Mouse (Mus musculus) lung, embryonic 16.5 days (tissue): Measurements from ENCODE around the gene B3gnt4. TPM values are rescaled to one million over a fixed set of nuclear protein-coding genes. Genes with fewer than 3 reads are reported as not detected.

Experiments used
- ATAC-seq: fragments of 200-750 bp; cut with Nextera tagmentation; 2 replicates; pipeline ENCODE4 v1.8.0; 2017; ENCODE audit warnings: low read depth, mild to moderate bottlenecking, moderate library complexity
- H3K27ac ChIP-seq: fragments of 300-500 bp; sonication (generic); 2 replicates; pipeline ENCODE4 v1.5.1; 2014; ENCODE audit warnings: mild to moderate bottlenecking, control low read depth, low read length
- H3K27me3 ChIP-seq: fragments of 300-500 bp; sonication (generic); 2 replicates; pipeline ENCODE4 v1.6.1; 2014; ENCODE audit warnings: low read depth, low read length, mixed read lengths; ENCODE audit not compliant: control insufficient read depth, insufficient read depth
- H3K36me3 ChIP-seq: fragments of 300-500 bp; sonication (generic); 2 replicates; pipeline ENCODE4 v1.6.1; 2014; ENCODE audit warnings: low read length; ENCODE audit not compliant: control insufficient read depth, insufficient read depth
- H3K4me1 ChIP-seq: fragments of 300-500 bp; sonication (generic); replicated peaks from 2 replicates; pipeline ENCODE4 v1.6.1; 2014; ENCODE audit warnings: low read length, mixed read lengths; ENCODE audit not compliant: control insufficient read depth, insufficient read depth
- H3K4me2 ChIP-seq: fragments of 300-500 bp; sonication (generic); 2 replicates; pipeline ENCODE4 v1.6.1; 2014; ENCODE audit warnings: low read depth, low read length, control low read depth
- H3K4me3 ChIP-seq: fragments of 300-500 bp; sonication (generic); 2 replicates; pipeline ENCODE4 v1.5.1; 2014; ENCODE audit warnings: mild to moderate bottlenecking, low read length, control low read depth
- H3K9ac ChIP-seq: fragments of 300-500 bp; sonication (generic); 2 replicates; pipeline ENCODE4 v1.6.1; 2014; ENCODE audit warnings: low read length, control low read depth
- H3K9me3 ChIP-seq: fragments of 300-500 bp; sonication (generic); 2 replicates; pipeline ENCODE4 v1.6.1; 2016; ENCODE audit warnings: low read length; ENCODE audit not compliant: control insufficient read depth
- WGBS: fragments of 180-500 bp; shearing (Covaris S2); extraction: QIAGEN DNeasy Blood & Tissue Kit; methylation state at CpG from one replicate; pipeline ENCODE4 v1.1.7; 2014; 5-methylcytosine and 5-hydroxymethylcytosine counted together
- polyA plus RNA-seq: library from polyadenylated mRNA; unstranded; fragments of >200 nt; fragmentation: Nextera tagmentation; extraction: Ambion mirVana; gene quantifications from 2 replicates; pipeline ENCODE4 v1.2.1, GENCODE M21; 2015

Gene B3gnt4
- polyA plus RNA-seq, 1 experiment from 2014 or later = 0.84 TPM

GRCm38 (mm10) chr5:123523692-123524392, 13.6 kb downstream of the B3gnt4 start, which contains the start of gene Diablo:
Gene Diablo (minus strand): TSS chr5:123524176.
- peak; percentile 99 for ATAC-seq
- Histone ChIP-seq H3K27me3 (no peaks in the 10 kb centered on the region), H3K4me2 (peak within 1 kb of the TSS; percentile 68), H3K4me3 (peak within 1 kb of the TSS; percentile 88), H3K4me1 (peaks cover 11% of the 10 kb centered on the region), H3K27ac (peak within 1 kb of the TSS; percentile 24; the same call in 1 of the 2 replicates), H3K36me3 (no peaks in the 10 kb centered on the region; the same call in 1 of the 2 replicates), H3K9me3 (no peaks in the 10 kb centered on the region), H3K9ac (peak within 1 kb of the TSS; percentile 89)
- WGBS = under 1% methylated on average over 77 of the region's 82 CpGs

GRCm38 (mm10) chr5:123524393-123524750, 14.1 kb downstream of the B3gnt4 start:
- Histone ChIP-seq H3K27me3 (no peaks in the 10 kb centered on the region), H3K9ac (no peak overlapping the region; the same call in 1 of the 2 replicates), H3K4me3 (peak overlapping the region; percentile 88), H3K36me3 (peaks cover 5% of the 10 kb centered on the region; the same call in 1 of the 2 replicates), H3K9me3 (no peaks in the 10 kb centered on the region), H3K4me2 (peak overlapping the region; percentile 62), H3K27ac (no peak overlapping the region), H3K4me1 (peaks cover 11% of the 10 kb centered on the region)
- peak; percentile 97 for ATAC-seq
- WGBS = 0% methylated on average over 22 of the region's 27 CpGs

GRCm38 (mm10) chr5:123525281-123525680, 15.0 kb downstream of the B3gnt4 start, which contains the start of gene Gm49027:
Gene Gm49027 (minus strand): TSS chr5:123525488.
- ATAC-seq = no peak
- Histone ChIP-seq H3K9ac (no peak within 1 kb of the TSS; the same call in 1 of the 2 replicates), H3K27me3 (no peaks in the 10 kb centered on the region), H3K9me3 (no peaks in the 10 kb centered on the region), H3K4me2 (peak within 1 kb of the TSS; percentile 62), H3K4me3 (peak within 1 kb of the TSS; percentile 88), H3K4me1 (peaks cover 11% of the 10 kb centered on the region), H3K36me3 (peaks cover 5% of the 10 kb centered on the region; the same call in 1 of the 2 replicates), H3K27ac (no peak within 1 kb of the TSS)
- 80% methylated on average over 7 of the region's 7 CpGs for WGBS

DNA sequence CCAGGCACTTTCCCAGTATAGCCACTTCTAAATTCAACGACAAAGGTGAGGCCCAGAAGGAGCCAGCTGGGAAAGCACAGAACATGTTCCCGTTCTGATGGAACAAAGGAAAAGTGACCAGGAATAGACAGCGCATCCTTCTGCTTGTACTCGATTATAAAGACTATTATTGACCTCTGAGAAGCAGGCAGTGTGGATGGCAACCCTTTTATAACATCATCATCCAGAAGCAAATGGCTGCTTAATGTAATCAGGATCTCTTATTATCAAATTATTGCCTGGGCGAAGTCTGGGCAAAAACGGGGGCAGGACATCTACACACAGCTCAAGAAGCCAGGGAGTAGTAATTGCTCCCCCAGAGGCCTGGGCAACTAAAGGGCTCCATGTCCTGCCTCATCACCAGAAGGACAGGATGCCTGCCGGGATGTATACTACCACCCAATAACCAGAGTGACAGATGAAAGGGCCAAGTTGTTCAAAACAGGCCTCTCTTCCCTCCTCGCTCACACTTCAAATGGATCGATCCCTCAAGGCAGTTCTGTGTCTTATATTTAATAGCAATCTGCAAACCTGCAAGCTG, 15.7 kb downstream of the B3gnt4 start:
- no peak overlapping the region for H3K9ac ChIP-seq
- peaks cover 11% of the 10 kb centered on the region for H3K4me1 ChIP-seq
- H3K4me2 ChIP-seq = no peak overlapping the region
- H3K9me3 ChIP-seq = no peaks in the 10 kb centered on the region
- H3K36me3 ChIP-seq = peaks cover 5% of the 10 kb centered on the region; the same call in 1 of the 2 replicates
- H3K27ac ChIP-seq = no peak overlapping the region
- WGBS = 90% methylated on average over 9 of the region's 9 CpGs
- H3K27me3 ChIP-seq = no peaks in the 10 kb centered on the region
- no peak for ATAC-seq
- no peak overlapping the region for H3K4me3 ChIP-seq

GRCm38 (mm10) chr5:123528641-123529040, 18.4 kb downstream of the B3gnt4 start:
- Histone ChIP-seq H3K9me3 (no peaks in the 10 kb centered on the region), H3K4me3 (no peak overlapping the region), H3K4me1 (peaks cover 4% of the 10 kb centered on the region), H3K27me3 (no peaks in the 10 kb centered on the region), H3K36me3 (peaks cover 19% of the 10 kb centered on the region; the same call in 1 of the 2 replicates), H3K9ac (no peak overlapping the region), H3K27ac (no peak overlapping the region), H3K4me2 (no peak overlapping the region)
- ATAC-seq = no peak
- WGBS = 63% methylated on average over 7 of the region's 7 CpGs

GRCm38 (mm10) chr5:123530056-123530455, 19.8 kb downstream of the B3gnt4 start:
- Histone ChIP-seq H3K9ac (no peak overlapping the region), H3K4me3 (no peak overlapping the region), H3K27me3 (no peaks in the 10 kb centered on the region), H3K4me1 (no peaks in the 10 kb centered on the region), H3K4me2 (no peak overlapping the region), H3K9me3 (no peaks in the 10 kb centered on the region), H3K36me3 (peaks cover 27% of the 10 kb centered on the region; the same call in 1 of the 2 replicates), H3K27ac (no peak overlapping the region)
- no peak for ATAC-seq
- 84% methylated on average over 8 of the region's 8 CpGs for WGBS

- Histone ChIP-seq H3K36me3 (peaks cover 34% of the 10 kb centered on the region; the same call in 1 of the 2 replicates), H3K9me3 (no peaks in the 10 kb centered on the region), H3K4me1 (no peaks in the 10 kb centered on the region), H3K4me3 (no peak overlapping the region), H3K4me2 (no peak overlapping the region), H3K27ac (no peak overlapping the region), H3K27me3 (no peaks in the 10 kb centered on the region), H3K9ac (no peak overlapping the region)
- WGBS = 91% methylated on average over 10 of the region's 10 CpGs
- ATAC-seq = no peak
Measured at GRCm38 (mm10) chr5:123533801-123534200, 23.5 kb downstream of the B3gnt4 start.

DNA sequence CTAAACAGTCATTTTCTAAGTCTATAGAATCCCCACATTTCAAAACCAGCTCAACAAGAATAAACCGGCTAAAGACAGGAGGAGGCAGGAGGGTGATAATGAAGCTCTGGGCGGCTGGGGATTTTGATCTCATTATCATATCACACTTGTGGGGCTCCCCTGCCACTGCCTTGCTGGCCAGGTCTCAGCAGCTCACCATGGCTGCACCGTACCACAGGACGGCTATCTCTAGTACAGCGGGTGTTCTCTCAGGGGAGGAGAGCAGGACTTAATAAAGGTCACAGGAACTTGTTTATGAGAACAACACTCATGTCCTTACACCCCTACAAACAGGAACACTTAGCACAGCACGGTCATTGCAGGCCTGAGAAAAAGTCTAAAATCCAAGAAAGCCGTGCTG, 45.4 kb downstream of the B3gnt4 start:
- 88% methylated on average over 7 of the region's 7 CpGs for WGBS
- no peak overlapping the region for H3K27ac ChIP-seq
- no peak overlapping the region for H3K4me2 ChIP-seq
- H3K9me3 ChIP-seq = no peaks in the 10 kb centered on the region
- ATAC-seq = no peak
- H3K36me3 ChIP-seq = peaks cover 12% of the 10 kb centered on the region
- no peak overlapping the region for H3K4me3 ChIP-seq
- H3K4me1 ChIP-seq = no peaks in the 10 kb centered on the region
- no peak overlapping the region for H3K9ac ChIP-seq
- H3K27me3 ChIP-seq = no peaks in the 10 kb centered on the region

GRCm38 (mm10) chr5:123556451-123556850, 46.2 kb downstream of the B3gnt4 start:
- Histone ChIP-seq H3K27ac (no peak overlapping the region), H3K27me3 (no peaks in the 10 kb centered on the region), H3K36me3 (peaks cover 14% of the 10 kb centered on the region), H3K9me3 (no peaks in the 10 kb centered on the region), H3K9ac (no peak overlapping the region), H3K4me1 (no peaks in the 10 kb centered on the region), H3K4me3 (no peak overlapping the region), H3K4me2 (no peak overlapping the region)
- ATAC-seq = no peak
- WGBS = 58% methylated on average over 2 of the region's 2 CpGs
